Mouse (Mus musculus) frontal cortex, adult (tissue): ENCODE results near the gene Neto2.

ENCODE experiments used
- ATAC-seq: cut with Nextera tagmentation; 2 replicates; pipeline ENCODE4 v1.9.2; 2017; ENCODE audit warnings: mild to moderate bottlenecking, moderate library complexity, mixed read lengths; ENCODE audit not compliant: low TSS enrichment

Gene Neto2

GRCm38 (mm10) chr8:85602737-85603136 is 98.0 kb downstream of the Neto2 start:
- no peak for ATAC-seq

DNA sequence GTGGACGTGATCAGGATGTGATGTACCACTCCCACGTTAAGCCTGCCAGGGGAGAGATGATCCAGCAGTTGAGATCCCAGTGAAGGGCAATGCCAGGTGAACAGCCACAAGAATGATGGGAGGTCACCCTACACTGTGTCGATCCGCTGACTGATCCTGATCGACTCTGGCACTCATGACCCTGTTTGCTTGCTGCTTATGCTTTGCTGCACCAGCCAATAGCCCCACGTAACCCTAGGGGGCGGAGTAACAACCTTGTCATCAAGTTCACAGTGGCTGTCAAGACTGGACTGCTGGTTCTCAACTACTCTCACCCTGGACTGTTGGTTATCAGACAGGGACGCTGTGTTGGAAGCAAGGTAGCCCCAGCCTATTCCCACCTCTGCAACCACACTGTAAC is 99.0 kb downstream of the Neto2 start:
- no peak for ATAC-seq

- ATAC-seq = no peak
Measured at GRCm38 (mm10) chr8:85597413-85598191, 103.1 kb downstream of the Neto2 start.

DNA sequence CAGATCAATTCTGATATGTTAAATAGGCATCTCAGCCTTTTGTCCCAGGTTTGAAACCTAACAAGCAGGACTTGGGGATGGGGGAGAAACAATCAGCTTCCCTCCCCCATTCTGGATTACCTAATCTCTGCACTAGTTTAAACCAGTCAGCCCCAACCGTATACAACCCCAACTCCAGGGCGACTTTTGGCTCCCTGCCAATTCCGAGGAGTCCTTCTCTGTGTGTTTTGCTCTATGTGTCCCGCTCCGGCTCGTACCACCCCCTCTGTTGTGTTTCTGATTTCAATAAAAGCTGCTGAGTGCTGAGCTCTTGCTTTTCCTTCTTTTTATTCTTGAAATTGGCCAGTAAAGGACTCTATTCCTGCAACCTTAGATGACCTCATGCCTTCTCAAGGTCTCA is 105.3 kb downstream of the Neto2 start:
- ATAC-seq = no peak

DNA sequence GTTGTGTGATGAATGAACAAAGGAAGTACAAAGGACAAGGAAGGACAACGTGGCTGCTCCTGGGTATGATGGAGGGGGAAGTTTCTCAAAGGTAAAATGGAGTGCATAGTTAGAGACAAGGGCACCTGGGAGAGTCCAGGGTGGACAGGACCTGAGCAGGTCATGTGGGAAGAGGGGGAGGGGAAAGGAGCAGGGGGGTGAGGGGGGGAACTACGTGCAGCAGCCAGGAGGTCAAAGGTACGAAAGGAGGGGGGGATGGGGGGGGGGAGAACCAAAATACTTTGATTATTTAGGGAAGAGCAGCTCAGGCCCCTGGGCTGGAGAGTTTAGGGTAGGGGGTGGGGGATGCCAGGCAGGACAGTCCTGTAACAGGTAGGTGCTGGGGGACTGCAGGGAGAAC is 105.7 kb downstream of the Neto2 start:
- ATAC-seq = no peak

DNA sequence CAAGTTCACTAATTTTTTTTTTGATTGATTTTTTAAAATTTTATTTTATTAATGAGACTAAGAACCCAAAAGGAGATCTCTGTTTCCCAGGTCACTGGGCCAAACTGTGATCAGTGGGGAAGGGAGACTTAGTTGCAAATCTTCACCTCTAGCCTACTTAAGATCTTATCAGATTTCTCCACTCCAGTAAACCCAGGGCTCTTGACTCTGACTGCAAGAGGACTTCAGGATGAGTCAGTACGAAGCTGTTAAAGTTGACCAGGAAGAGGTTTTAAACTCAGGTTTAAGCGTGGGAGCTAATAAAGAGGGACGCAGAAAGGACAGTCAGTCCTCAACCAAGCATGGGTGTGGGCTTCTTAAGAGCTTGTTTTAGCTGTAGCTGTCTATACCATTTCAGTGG is 107.4 kb downstream of the Neto2 start:
- ATAC-seq = no peak

DNA sequence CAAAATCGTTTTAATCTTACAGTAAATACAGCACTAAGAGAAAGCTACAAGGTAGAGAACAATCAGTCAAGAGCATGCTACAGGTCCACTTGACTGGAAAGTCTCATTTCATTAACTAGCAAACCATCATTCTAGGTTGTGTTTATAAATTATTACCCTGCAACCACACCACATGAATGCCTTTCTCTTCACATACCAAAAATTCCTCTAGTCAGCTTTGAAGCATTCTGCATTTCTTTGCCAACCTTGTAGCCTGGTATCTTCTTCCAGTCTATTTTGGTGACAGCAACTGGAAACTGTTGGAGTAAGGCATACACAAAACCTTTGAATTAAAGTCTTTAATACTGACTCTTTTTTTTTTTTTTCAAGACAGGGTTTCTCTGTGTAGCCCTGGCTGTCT is 109.2 kb downstream of the Neto2 start:
- no peak for ATAC-seq

DNA sequence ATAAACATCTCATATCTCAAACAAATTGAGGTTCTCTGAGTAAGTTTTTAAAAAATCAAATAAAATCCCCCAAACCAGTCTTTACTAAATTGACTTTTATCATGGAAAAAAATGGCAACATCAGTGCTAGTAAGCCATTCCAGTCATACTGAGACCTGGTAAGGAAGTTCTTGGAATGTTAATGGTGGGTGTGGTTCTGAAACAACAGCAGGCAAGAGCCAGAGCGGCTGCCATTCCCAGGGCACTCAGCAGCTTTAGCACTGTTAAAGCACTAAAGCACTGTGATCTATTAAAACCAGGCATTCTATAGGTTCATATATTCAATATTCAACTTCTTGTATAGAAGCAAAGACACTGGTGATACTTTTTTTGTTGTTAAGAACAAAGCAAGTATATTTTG is 110.5 kb downstream of the Neto2 start:
- no peak for ATAC-seq

- ATAC-seq = no peak
Measured at GRCm38 (mm10) chr8:85588596-85588995, 112.1 kb downstream of the Neto2 start.
